Mouse (Mus musculus) G1E (cell line): ENCODE data around the gene Dnm3.

Experiments used
- CTCF ChIP-seq: IDR thresholded peaks from 2 replicates; pipeline ENCODE4 v1.5.1; 2012; ENCODE audit warnings: low read depth, low read length, inconsistent platforms, mixed read lengths
- GATA1 ChIP-seq: IDR thresholded peaks from 2 replicates; pipeline ENCODE4 v1.6.1; 2012; ENCODE audit warnings: borderline replicate concordance, low read length, inconsistent platforms, mixed read lengths
- POLR2AphosphoS5 ChIP-seq: IDR thresholded peaks from 2 replicates; pipeline ENCODE4 v1.6.1; 2012; ENCODE audit warnings: low read depth, low read length, inconsistent platforms; ENCODE audit not compliant: insufficient replicate concordance
- TAL1 ChIP-seq: conservative IDR thresholded peaks from 2 replicates; pipeline ENCODE4 v1.6.1; 2012; ENCODE audit warnings: low read depth, low read length, inconsistent platforms, mixed read lengths

DNA sequence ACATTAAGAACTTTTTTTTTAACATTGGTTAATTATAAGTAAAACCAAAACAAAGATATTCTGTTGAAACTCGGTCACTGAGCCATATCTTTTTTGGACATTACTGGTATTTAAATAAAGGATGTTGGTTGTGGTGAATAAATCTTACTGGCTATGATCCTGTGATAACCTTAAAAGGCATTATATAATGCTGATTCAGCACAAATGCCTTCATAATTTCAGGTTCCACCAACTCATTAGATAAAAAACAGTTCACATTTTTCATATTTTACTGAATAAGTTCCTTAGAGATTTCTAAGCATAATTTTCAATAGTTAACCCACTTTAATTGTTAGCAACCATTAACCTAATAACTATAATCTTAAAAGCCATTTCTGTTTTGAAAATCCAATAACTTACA lies 4.9 kb downstream of the Dnm3 start:
- no peak for TF ChIP-seq CTCF
- TF ChIP-seq POLR2AphosphoS5 = no peak
- TF ChIP-seq TAL1 = no peak
- TF ChIP-seq GATA1 = no peak
